Mouse (Mus musculus): ENCODE measurements around the gene Hnrnpk. TPM values are rescaled to one million over a fixed set of nuclear protein-coding genes. Genes with fewer than 3 reads are reported as not detected.

Gene Hnrnpk
- total RNA-seq, 2 experiments from 2014 or later: 334 to 386 TPM

- intact Hi-C loops (cut with DNase I; ENCODE audit: low total_unique reads): no loop called here
- no peak for DNase-seq
Measured at GRCm38 (mm10) chr13:58344505-58344904, 58.6 kb downstream of the Hnrnpk start.

Small RNAs within 50 kb of the gene (microRNA-seq; reads per million reads assigned to microRNA genes)
- gene Mir7-1: 16.6 to 30.1 reads per million in 2 experiments

Other genes with a start within 250 kb of the Hnrnpk start
- gene Idnk, start 245.7 kb downstream of the Hnrnpk start, total RNA-seq (2021): 10 to 100 TPM in 1 of 2 experiments, 1 to 10 TPM in 1; 9.0 to 10.2 TPM
- 10 to 100 TPM; 40.7 to 43.2 TPM for gene Ubqln1, start 187.7 kb downstream of the Hnrnpk start, total RNA-seq (2021)
- 10 to 100 TPM; 15.8 to 17.4 TPM for gene Gkap1, start 127.6 kb downstream of the Hnrnpk start, total RNA-seq (2021)
- gene Kif27, start 44.2 kb downstream of the Hnrnpk start, total RNA-seq (2021): under 1 TPM; 0.07 to 0.33 TPM
- gene 2210016F16Rik, start 18.1 kb downstream of the Hnrnpk start, total RNA-seq (2021): 10 to 100 TPM; 10.1 to 10.5 TPM
- gene Rmi1, start 1.1 kb downstream of the Hnrnpk start, total RNA-seq (2021): 1 to 10 TPM; 5.1 to 5.4 TPM
- not detected for gene Slc28a3, start 207.5 kb upstream of the Hnrnpk start, total RNA-seq (2021)